ENCODE assay signal across 20 mouse cellular contexts in genomic region chr17:75916590-75916989, GRCm38 (mm10).
DNase-seq lines count a peak whose midpoint lies in the region; ATAC-seq and TF ChIP-seq lines count a peak whose summit lies in the region.
"Had no signal": no experiment of that assay in that cellular context is flagged by ENCODE, and none has a peak within 500 bp of the region (broad histone marks: within the 10 kb centered on the region; RNA-seq: fewer than 3 reads in every experiment).

No protein-coding gene starts in this region.

- H3K79me3 ChIP-seq in C2C12 (ENCODE audit: low read depth): no peaks in the 10 kb centered on the region

- no peak for TF ChIP-seq CTCF in C2C12 (IDR thresholded peaks at IDR 0.05; ENCODE audit: control insufficient read depth, insufficient read depth, insufficient read length)

- no peak for TF ChIP-seq POLR2A in myocyte (IDR thresholded peaks at IDR 0.05; ENCODE audit: insufficient read length, low read depth)

- H3K79me2 ChIP-seq in C2C12 (ENCODE audit: control insufficient read depth, insufficient read depth) (no peaks in the 10 kb centered on the region), myocyte (ENCODE audit: control insufficient read depth, insufficient read depth) (no peaks in the 10 kb centered on the region)

- no peak for ATAC-seq in cerebellum, adult (ENCODE audit: insufficient number of reproducible peaks, low FRiP score, low TSS enrichment)
- ATAC-seq: forebrain, embryonic 13.5 days; forebrain, embryonic 16.5 days; intestine, postnatal 0 days had no signal

- peak; percentile 11 for DNase-seq in gastrocnemius, adult 18-20 months (ENCODE audit: low spot score)
- no peak for DNase-seq in gastrocnemius, postnatal 10 days
- DNase-seq in yolk sac, embryonic 10.5 days (ENCODE audit: low spot score): no peak
- DNase-seq: adrenal gland, adult 8-10 months; adrenal gland, postnatal 25 days; cerebellum, adult 18-20 months; cerebellum, adult 9-10 months; cerebellum, postnatal 14 days; gastrocnemius, postnatal 36 days; heart, adult 2 months had no signal

- no peak overlapping the region for H3K4me2 ChIP-seq in myocyte (ENCODE audit: low read depth)
- H3K4me2 ChIP-seq: forebrain, embryonic 13.5 days; heart, embryonic 11.5 days; hindbrain, embryonic 12.5 days; hindbrain, embryonic 15.5 days had no signal

- H3K36me3 ChIP-seq in C2C12 (ENCODE audit: control insufficient read depth, insufficient read depth): no peaks in the 10 kb centered on the region
- no peaks in the 10 kb centered on the region for H3K36me3 ChIP-seq in myocyte (ENCODE audit: control insufficient read depth, insufficient read depth)
- H3K36me3 ChIP-seq: forebrain, embryonic 10.5 days; hindbrain, embryonic 12.5 days; hindbrain, embryonic 15.5 days had no signal

- H3K4me3 ChIP-seq in C2C12 (ENCODE audit: insufficient read depth, poor library complexity, severe bottlenecking): no peak overlapping the region
- H3K4me3 ChIP-seq in myocyte: no peak overlapping the region
- H3K4me3 ChIP-seq: forebrain, embryonic 10.5 days; forebrain, embryonic 13.5 days; heart, adult 2 months; hindbrain, embryonic 12.5 days; hindbrain, embryonic 15.5 days had no signal

- H3K27me3 ChIP-seq in C2C12 (ENCODE audit: control insufficient read depth, insufficient read depth, insufficient read length) (no peaks in the 10 kb centered on the region), myocyte (ENCODE audit: control insufficient read depth, insufficient read depth, insufficient read length) (no peaks in the 10 kb centered on the region)
- H3K27me3 ChIP-seq: forebrain, embryonic 13.5 days; hindbrain, embryonic 12.5 days; hindbrain, embryonic 15.5 days had no signal

- H3ac ChIP-seq in C2C12 (ENCODE audit: control insufficient read depth, insufficient read length, low read depth) (no peak overlapping the region), myocyte (ENCODE audit: control insufficient read depth, insufficient read length) (no peak overlapping the region)

TF ChIP-seq in C2C12, 6 proteins besides CTCF, POLR2A, EP300 and RAD21:
- no peak for TF ChIP-seq USF1 (IDR thresholded peaks at IDR 0.05; ENCODE audit: low read depth)
- TF ChIP-seq CEBPB (IDR thresholded peaks at IDR 0.05; ENCODE audit: low read depth): peak; percentile 76
- TF ChIP-seq MAX (IDR thresholded peaks at IDR 0.05): no peak

TF ChIP-seq in myocyte, 11 proteins besides CTCF, POLR2A, EP300 and RAD21:
- peak; percentile 58; the same call in 1 of the 2 replicates for TF ChIP-seq CEBPB (IDR thresholded peaks at IDR 0.05; ENCODE audit: insufficient read depth, poor library complexity, severe bottlenecking)
- TF ChIP-seq TCF3 (IDR thresholded peaks at IDR 0.05; ENCODE audit: insufficient read length, low read depth): no peak
